Mouse (Mus musculus) retina, postnatal 7 days (tissue): ENCODE measurements around the gene Fgf12.

Experiments
- DNase-seq: peaks from one replicate; pipeline ENCODE4 v3.0.0-alpha.2; 2012; ENCODE audit warnings: low read depth, low spot score

Gene Fgf12

GRCm38 (mm10) chr16:28479022-28479421 lies 273.8 kb downstream of the Fgf12 start:
- no peak for DNase-seq

- no peak for DNase-seq
These were observed 276.2 kb downstream of the Fgf12 start for GRCm38 (mm10) chr16:28476651-28477050.

- no peak for DNase-seq
These were observed 277.3 kb downstream of the Fgf12 start for GRCm38 (mm10) chr16:28475553-28475952.

GRCm38 (mm10) chr16:28454821-28455220 lies 298.0 kb downstream of the Fgf12 start:
- DNase-seq, result no peak

GRCm38 (mm10) chr16:28447114-28447455 lies 305.8 kb downstream of the Fgf12 start:
- DNase-seq, result no peak

GRCm38 (mm10) chr16:28446334-28447113 lies 306.3 kb downstream of the Fgf12 start:
- DNase-seq, result no peak

- DNase-seq, result no peak
These were observed 307.0 kb downstream of the Fgf12 start for GRCm38 (mm10) chr16:28445800-28446333.

GRCm38 (mm10) chr16:28444993-28445799 lies 307.7 kb downstream of the Fgf12 start:
- DNase-seq, result no peak

- no peak for DNase-seq
These were observed 331.3 kb downstream of the Fgf12 start for GRCm38 (mm10) chr16:28421617-28422016.

- no peak for DNase-seq
These were observed 333.1 kb downstream of the Fgf12 start for GRCm38 (mm10) chr16:28419693-28420299.

- DNase-seq, result no peak
These were observed 341.6 kb downstream of the Fgf12 start for GRCm38 (mm10) chr16:28411210-28411817.

- DNase-seq, result no peak
These were observed 344.6 kb downstream of the Fgf12 start for GRCm38 (mm10) chr16:28408294-28408693.

GRCm38 (mm10) chr16:28407892-28408291 lies 345.0 kb downstream of the Fgf12 start:
- DNase-seq, result no peak

- no peak for DNase-seq
These were observed 348.7 kb downstream of the Fgf12 start for GRCm38 (mm10) chr16:28404156-28404555.

- no peak for DNase-seq
These were observed 350.2 kb downstream of the Fgf12 start for GRCm38 (mm10) chr16:28402701-28403100.

- DNase-seq, result no peak
These were observed 361.6 kb downstream of the Fgf12 start for GRCm38 (mm10) chr16:28391283-28391682.

- no peak for DNase-seq
These were observed 363.8 kb downstream of the Fgf12 start for GRCm38 (mm10) chr16:28389114-28389513.

- DNase-seq, result no peak
These were observed 378.1 kb downstream of the Fgf12 start for GRCm38 (mm10) chr16:28374790-28375189.

GRCm38 (mm10) chr16:28373311-28373710 lies 379.6 kb downstream of the Fgf12 start:
- no peak for DNase-seq

- no peak for DNase-seq
These were observed 402.2 kb downstream of the Fgf12 start for GRCm38 (mm10) chr16:28350624-28351023.

GRCm38 (mm10) chr16:28345323-28345722 lies 407.5 kb downstream of the Fgf12 start:
- DNase-seq, result no peak

GRCm38 (mm10) chr16:28337930-28338329 lies 414.9 kb downstream of the Fgf12 start:
- DNase-seq, result no peak
